Comparison of ENCODE assay signal across 9 mouse cellular contexts in genomic region chr11:6471054-6471453, GRCm38 (mm10). TPM values are rescaled to one million over a fixed set of nuclear protein-coding genes. Genes with fewer than 3 reads are reported as not detected.
DNase-seq lines count a peak whose midpoint lies in the region; ATAC-seq and TF ChIP-seq lines count a peak whose summit lies in the region.
"Had no signal": no experiment of that assay in that cellular context is flagged by ENCODE, and none has a peak within 500 bp of the region (broad histone marks: within the 10 kb centered on the region; RNA-seq: fewer than 3 reads in every experiment).

No protein-coding gene starts in this region.

- intact Hi-C loops in heart, postnatal 14 days (cut with DNase I): no loop called here

- peaks cover 36% of the 10 kb centered on the region for H3K4me1 ChIP-seq in heart, embryonic 15.5 days (replicated peaks)
- peaks cover 50% of the 10 kb centered on the region for H3K4me1 ChIP-seq in embryonic facial prominence, embryonic 10.5 days
- peaks cover 47% of the 10 kb centered on the region for H3K4me1 ChIP-seq in hindbrain, embryonic 16.5 days (ENCODE audit: control insufficient read depth, insufficient read depth, low read depth, low read length)
- H3K4me1 ChIP-seq in midbrain, embryonic 15.5 days: peaks cover 64% of the 10 kb centered on the region
- H3K4me1 ChIP-seq in thymus, adult 2 months (replicated peaks; ENCODE audit: control insufficient read depth, insufficient read depth, low read length): no peaks in the 10 kb centered on the region

- peaks cover 9% of the 10 kb centered on the region for H3K36me3 ChIP-seq in heart, embryonic 15.5 days
- H3K36me3 ChIP-seq in embryonic facial prominence, embryonic 10.5 days (replicated peaks): peaks cover 71% of the 10 kb centered on the region
- peaks cover 6% of the 10 kb centered on the region; the same call in 1 of the 2 replicates for H3K36me3 ChIP-seq in hindbrain, embryonic 16.5 days (ENCODE audit: control insufficient read depth, insufficient read depth, low read length)
- H3K36me3 ChIP-seq in midbrain, embryonic 15.5 days (replicated peaks): 0 out of 2 replicates have a peak, but pooled peaks cover 6% of the 10 kb centered on the region
- H3K36me3 ChIP-seq in thymus, adult 2 months (ENCODE audit: control insufficient read depth, insufficient read depth, low read length): peaks cover 17% of the 10 kb centered on the region

- no peak for DNase-seq in heart, postnatal 14 days
- DNase-seq in embryonic facial prominence, embryonic 10.5 days (ENCODE audit: low spot score): no peak
- no peak for DNase-seq in frontal cortex, postnatal 25 days (ENCODE audit: low spot score in 2 of 2)
- no peak for DNase-seq in urinary bladder, postnatal 10 days (ENCODE audit: low spot score)
- no peak for DNase-seq in thymus, adult 2 months
- DNase-seq: cerebellum, adult 18-20 months had no signal

- TF ChIP-seq CTCF in thymus, adult 2 months (IDR thresholded peaks at IDR 0.05; ENCODE audit: borderline replicate concordance, control insufficient read depth, extremely low read depth, insufficient read depth, low read length, poor library complexity): no peak

- peak overlapping the region; percentile 90 for H3K4me2 ChIP-seq in heart, embryonic 15.5 days
- H3K4me2 ChIP-seq in hindbrain, embryonic 16.5 days (ENCODE audit: low read length): peak overlapping the region; percentile 82
- H3K4me2 ChIP-seq in midbrain, embryonic 15.5 days: peak overlapping the region; percentile 90

- no peak for TF ChIP-seq POLR2A in thymus, adult 2 months (IDR thresholded peaks at IDR 0.05; ENCODE audit: control insufficient read depth, extremely low read depth, insufficient read depth, low read length, poor library complexity)

- H3K4me3 ChIP-seq in heart, embryonic 15.5 days: peak overlapping the region; percentile 50
- H3K4me3 ChIP-seq in embryonic facial prominence, embryonic 10.5 days: peak overlapping the region; percentile 88
- peak overlapping the region; percentile 38 for H3K4me3 ChIP-seq in hindbrain, embryonic 16.5 days (ENCODE audit: low read length)
- peak overlapping the region; percentile 40 for H3K4me3 ChIP-seq in midbrain, embryonic 15.5 days
- no peak overlapping the region for H3K4me3 ChIP-seq in thymus, adult 2 months (ENCODE audit: control insufficient read depth, insufficient read depth, low read length)

- no peaks in the 10 kb centered on the region for H3K9me3 ChIP-seq in heart, embryonic 15.5 days (replicated peaks)
- H3K9me3 ChIP-seq in embryonic facial prominence, embryonic 10.5 days: no peaks in the 10 kb centered on the region
- no peaks in the 10 kb centered on the region for H3K9me3 ChIP-seq in hindbrain, embryonic 16.5 days (ENCODE audit: control insufficient read depth, low read length)
- H3K9me3 ChIP-seq in midbrain, embryonic 15.5 days: no peaks in the 10 kb centered on the region

- H3K27me3 ChIP-seq in heart, embryonic 15.5 days: no peaks in the 10 kb centered on the region
- H3K27me3 ChIP-seq in embryonic facial prominence, embryonic 10.5 days (replicated peaks; ENCODE audit: low read depth, poor library complexity, severe bottlenecking): no peaks in the 10 kb centered on the region
- H3K27me3 ChIP-seq in hindbrain, embryonic 16.5 days (replicated peaks; ENCODE audit: control insufficient read depth, insufficient read depth, low read length): no peaks in the 10 kb centered on the region
- no peaks in the 10 kb centered on the region for H3K27me3 ChIP-seq in midbrain, embryonic 15.5 days (replicated peaks)
- H3K27me3 ChIP-seq in thymus, adult 2 months (ENCODE audit: control insufficient read depth, insufficient read depth, low read length): no peaks in the 10 kb centered on the region

- peak overlapping the region; percentile 34; the same call in 1 of the 2 replicates for H3K9ac ChIP-seq in heart, embryonic 15.5 days
- peak overlapping the region; percentile 24; the same call in 1 of the 2 replicates for H3K9ac ChIP-seq in hindbrain, embryonic 16.5 days (ENCODE audit: low read depth, low read length)
- peak overlapping the region; percentile 38; the same call in 1 of the 2 replicates for H3K9ac ChIP-seq in midbrain, embryonic 15.5 days

- ATAC-seq in heart, embryonic 15.5 days (replicated peaks; ENCODE audit: insufficient number of reproducible peaks, insufficient read depth, low FRiP score, low read depth): no peak
- no peak for ATAC-seq in hindbrain, embryonic 16.5 days
- no peak for ATAC-seq in midbrain, embryonic 15.5 days (replicated peaks)

- 55% methylated on average over 2 of the region's 2 CpGs for WGBS in heart, embryonic 15.5 days
- WGBS in embryonic facial prominence, embryonic 10.5 days: 71% methylated on average over 2 of the region's 2 CpGs
- WGBS in hindbrain, embryonic 16.5 days: 38% methylated on average over 2 of the region's 2 CpGs
- WGBS in midbrain, embryonic 15.5 days: 54% methylated on average over 2 of the region's 2 CpGs
- 86% methylated on average over 2 of the region's 2 CpGs for WGBS in thymus, adult 2 months

- H3K27ac ChIP-seq in heart, embryonic 15.5 days: peak overlapping the region; percentile 82
- no peak overlapping the region for H3K27ac ChIP-seq in embryonic facial prominence, embryonic 10.5 days (replicated peaks)
- no peak overlapping the region for H3K27ac ChIP-seq in hindbrain, embryonic 16.5 days (ENCODE audit: low read depth, low read length)
- 0 out of 2 replicates have a peak overlapping the region, but pooled peaks have one; percentile 10 for H3K27ac ChIP-seq in midbrain, embryonic 15.5 days
- no peak overlapping the region for H3K27ac ChIP-seq in thymus, adult 2 months (ENCODE audit: control insufficient read depth, insufficient read depth, low read length)

RNA-seq across cellular contexts. Expression of gene Purb, which starts 4.7 kb away (rescaled TPM):
- 24.0 and 26.1 TPM in 2 replicates for polyA plus RNA-seq in heart, embryonic 15.5 days (2015; fragmentation: Nextera tagmentation; extraction: Ambion mirVana)
- 10 to 100 TPM; 49.6 to 53.0 TPM for total RNA-seq in heart, postnatal 14 days (2021)
- 17.5 and 17.7 TPM in 2 replicates for polyA plus RNA-seq in embryonic facial prominence, embryonic 10.5 days (2016; fragmentation: Nextera tagmentation; extraction: Ambion mirVana)
- 11.2 and 11.5 TPM in 2 replicates for polyA plus RNA-seq in hindbrain, embryonic 16.5 days (2015; fragmentation: Nextera tagmentation; extraction: Ambion mirVana)
- polyA plus RNA-seq in midbrain, embryonic 15.5 days (2015; fragmentation: Nextera tagmentation; extraction: Ambion mirVana): 11.3 and 11.4 TPM in 2 replicates
- polyA plus RNA-seq in thymus, adult 2 months (2012; rRNA removed): 12.7 and 17.8 TPM in 2 replicates

RNA-seq across cellular contexts. Expression of gene H2afv, which starts 26.8 kb away (rescaled TPM):
- 318 and 327 TPM in 2 replicates for polyA plus RNA-seq in heart, embryonic 15.5 days (2015; fragmentation: Nextera tagmentation; extraction: Ambion mirVana)
- 10 to 100 TPM; 57.1 to 59.4 TPM for total RNA-seq in heart, postnatal 14 days (2021)
- polyA plus RNA-seq in embryonic facial prominence, embryonic 10.5 days (2016; fragmentation: Nextera tagmentation; extraction: Ambion mirVana): 746 and 786 TPM in 2 replicates
- 223 and 239 TPM in 2 replicates for polyA plus RNA-seq in hindbrain, embryonic 16.5 days (2015; fragmentation: Nextera tagmentation; extraction: Ambion mirVana)
- 250 and 290 TPM in 2 replicates for polyA plus RNA-seq in midbrain, embryonic 15.5 days (2015; fragmentation: Nextera tagmentation; extraction: Ambion mirVana)
- polyA plus RNA-seq in thymus, adult 2 months (2012; rRNA removed): 163 and 178 TPM in 2 replicates

RNA-seq across cellular contexts. Expression of gene Myo1g, which starts 49.7 kb away (rescaled TPM):
- polyA plus RNA-seq in heart, embryonic 15.5 days (2015; fragmentation: Nextera tagmentation; extraction: Ambion mirVana): 1.2 and 4.9 TPM in 2 replicates
- 1 to 10 TPM; 1.9 to 3.2 TPM for total RNA-seq in heart, postnatal 14 days (2021)
- polyA plus RNA-seq in embryonic facial prominence, embryonic 10.5 days (2016; fragmentation: Nextera tagmentation; extraction: Ambion mirVana): 0.75 and 1.1 TPM in 2 replicates
- 0.35 and 0.40 TPM in 2 replicates for polyA plus RNA-seq in hindbrain, embryonic 16.5 days (2015; fragmentation: Nextera tagmentation; extraction: Ambion mirVana)
- polyA plus RNA-seq in midbrain, embryonic 15.5 days (2015; fragmentation: Nextera tagmentation; extraction: Ambion mirVana): 0.23 and 0.54 TPM in 2 replicates
- 202 and 216 TPM in 2 replicates for polyA plus RNA-seq in thymus, adult 2 months (2012; rRNA removed)

RNA-seq across cellular contexts. Expression of gene Ppia, which starts 55.8 kb away (rescaled TPM):
- 3,680 and 4,098 TPM in 2 replicates for polyA plus RNA-seq in heart, embryonic 15.5 days (2015; fragmentation: Nextera tagmentation; extraction: Ambion mirVana)
- total RNA-seq in heart, postnatal 14 days (2021): 100 to 1,000 TPM; 500 to 603 TPM
- polyA plus RNA-seq in embryonic facial prominence, embryonic 10.5 days (2016; fragmentation: Nextera tagmentation; extraction: Ambion mirVana): 6,156 and 6,219 TPM in 2 replicates
- polyA plus RNA-seq in hindbrain, embryonic 16.5 days (2015; fragmentation: Nextera tagmentation; extraction: Ambion mirVana): 4,094 and 4,423 TPM in 2 replicates
- 3,416 and 3,418 TPM in 2 replicates for polyA plus RNA-seq in midbrain, embryonic 15.5 days (2015; fragmentation: Nextera tagmentation; extraction: Ambion mirVana)
- 1,363 and 1,486 TPM in 2 replicates for polyA plus RNA-seq in thymus, adult 2 months (2012; rRNA removed)

Comparison
In these comparisons a context has a peak if more than half of its experiments do, and no peak if none do; other contexts are left out.
1. H3K27ac ChIP-seq: peak in heart, embryonic 15.5 days (single experiment) and midbrain, embryonic 15.5 days (single experiment); none in embryonic facial prominence, embryonic 10.5 days (single experiment), hindbrain, embryonic 16.5 days (single experiment) and thymus, adult 2 months (single experiment).
2. RNA of gene Myo1g, which starts 49.7 kb away (polyA plus RNA-seq): 202 to 216 TPM in thymus, adult 2 months; 1.2 to 4.9 TPM in heart, embryonic 15.5 days, 0.75 to 1.1 TPM in embryonic facial prominence, embryonic 10.5 days, 0.35 to 0.40 TPM in hindbrain, embryonic 16.5 days and 0.23 to 0.54 TPM in midbrain, embryonic 15.5 days; every median in the first group is over 10 times any median in the second.
3. Peak in every context shown above with its lines, with median percentiles within 50 percentile points of each other: H3K4me2 ChIP-seq and H3K9ac ChIP-seq.